Mouse (Mus musculus) heart, postnatal 0 days (tissue): Measurements from ENCODE around the gene Adgrg3. TPM values are rescaled to one million over a fixed set of nuclear protein-coding genes. Genes with fewer than 3 reads are reported as not detected.
A peak's percentile ranks its signal among the peaks of the same experiment; 100 is the strongest.

Experiments
- ATAC-seq: fragments of 200-750 bp; cut with Nextera tagmentation; 2 replicates; pipeline ENCODE4 v1.8.0; 2017; ENCODE audit warnings: low read depth, moderate number of reproducible peaks, moderate library complexity; ENCODE audit not compliant: insufficient read depth
- DNase-seq: peaks from one replicate; pipeline ENCODE4 v3.0.0-alpha.2; 2016; ENCODE audit warnings: low spot score
- H3K27ac ChIP-seq: fragments of 300-500 bp; sonication (generic); 2 replicates; pipeline ENCODE4 v1.5.1; 2014; ENCODE audit warnings: low read depth, mild to moderate bottlenecking
- H3K27me3 ChIP-seq: fragments of 300-500 bp; sonication (generic); 2 replicates; pipeline ENCODE4 v1.6.1; 2014; ENCODE audit warnings: low read length, mixed read lengths; ENCODE audit not compliant: control insufficient read depth, insufficient read depth
- H3K36me3 ChIP-seq: fragments of 300-500 bp; sonication (generic); replicated peaks from 2 replicates; pipeline ENCODE4 v1.6.1; 2014; ENCODE audit warnings: low read length, mixed read lengths; ENCODE audit not compliant: control insufficient read depth, insufficient read depth
- H3K4me1 ChIP-seq: fragments of 300-500 bp; sonication (generic); 2 replicates; pipeline ENCODE4 v1.6.1; 2014; ENCODE audit warnings: antibody characterized with exemption; ENCODE audit not compliant: control insufficient read depth, insufficient read depth
- H3K4me2 ChIP-seq: fragments of 300-500 bp; sonication (generic); 2 replicates; pipeline ENCODE4 v1.6.1; 2014; ENCODE audit warnings: low read depth, mild to moderate bottlenecking, low read length, moderate library complexity
- H3K4me3 ChIP-seq: fragments of 300-500 bp; sonication (generic); 2 replicates; pipeline ENCODE4 v1.5.1; 2014; ENCODE audit warnings: low read depth, low read length
- H3K9ac ChIP-seq: fragments of 300-500 bp; sonication (generic); replicated peaks from 2 replicates; pipeline ENCODE4 v1.6.1; 2014; ENCODE audit warnings: low read depth, low read length, mixed read lengths
- H3K9me3 ChIP-seq: fragments of 300-500 bp; sonication (generic); replicated peaks from 2 replicates; pipeline ENCODE4 v1.6.1; 2016; ENCODE audit warnings: low read length; ENCODE audit not compliant: control insufficient read depth
- CTCF ChIP-seq: IDR thresholded peaks from 2 replicates; pipeline ENCODE4 v1.5.1; 2016; ENCODE audit warnings: antibody characterized with exemption, control low read depth, low read depth
- EP300 ChIP-seq: IDR thresholded peaks from 2 replicates; pipeline ENCODE4 v1.6.1; 2016; ENCODE audit warnings: antibody characterized with exemption, low read depth
- WGBS: fragments of 180-500 bp; shearing (Covaris S2); extraction: QIAGEN DNeasy Blood & Tissue Kit; methylation state at CpG from one replicate; pipeline ENCODE4 v1.1.7; 2014; 5-methylcytosine and 5-hydroxymethylcytosine counted together
- polyA plus RNA-seq: library from polyadenylated mRNA; unstranded; fragments of >200 nt; fragmentation: Nextera tagmentation; extraction: Ambion mirVana; gene quantifications from 2 replicates; pipeline ENCODE4 v1.2.1, GENCODE M21; 2015
- total RNA-seq: library from RNA; depleted of rRNA; stranded (reverse); fragments of >200 nt; gene quantifications from 2 replicates; pipeline ENCODE4 v1.2.3, GENCODE M21; 2014; ENCODE audit warnings: low replicate concordance

Gene Adgrg3
- total and polyA plus RNA-seq, 2 experiments from 2014 or later, result 2.7 to 4.4 TPM

DNA sequence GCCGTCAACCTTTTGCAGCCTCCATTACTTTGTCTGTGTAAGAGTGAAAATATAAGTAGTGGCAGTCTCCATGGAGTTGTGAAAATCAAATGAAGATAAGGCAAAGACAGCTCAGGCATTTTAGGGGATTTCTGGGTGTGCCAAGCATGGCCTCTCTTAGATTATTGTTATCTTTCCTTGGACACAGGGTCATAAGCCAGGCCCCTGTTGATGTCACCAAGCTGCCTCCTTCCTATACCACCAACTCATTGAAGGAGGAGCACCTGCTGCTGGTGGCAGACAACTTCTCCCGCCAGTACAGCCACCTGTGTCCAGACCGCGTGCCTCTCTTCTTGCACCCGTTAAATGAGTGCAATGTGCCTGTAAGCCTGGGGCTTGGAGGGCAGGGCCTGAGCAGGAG, 38.9 kb downstream of the Adgrg3 start:
- TF ChIP-seq EP300, result no peak
- no peak for TF ChIP-seq CTCF
- Histone ChIP-seq H3K4me3 (no peak overlapping the region), H3K27ac (no peak overlapping the region), H3K4me1 (no peaks in the 10 kb centered on the region), H3K4me2 (no peak overlapping the region), H3K9ac (no peak overlapping the region), H3K27me3 (no peaks in the 10 kb centered on the region), H3K36me3 (no peaks in the 10 kb centered on the region), H3K9me3 (no peaks in the 10 kb centered on the region)
- 75% methylated on average over 5 of the region's 5 CpGs for WGBS
- DNase-seq (no peak), ATAC-seq (no peak)

GRCm38 (mm10) chr8:95058661-95059060, 41.2 kb downstream of the Adgrg3 start:
- H3K4me1 ChIP-seq, result no peaks in the 10 kb centered on the region
- no peak overlapping the region for H3K4me2 ChIP-seq
- ATAC-seq (no peak), DNase-seq (no peak)
- no peaks in the 10 kb centered on the region for H3K27me3 ChIP-seq
- H3K9me3 ChIP-seq, result no peaks in the 10 kb centered on the region
- H3K27ac ChIP-seq, result no peak overlapping the region
- WGBS, result 71% methylated on average over 6 of the region's 6 CpGs
- TF ChIP-seq CTCF (no peak), EP300 (no peak)
- H3K9ac ChIP-seq, result no peak overlapping the region
- no peak overlapping the region for H3K4me3 ChIP-seq
- H3K36me3 ChIP-seq, result no peaks in the 10 kb centered on the region

DNA sequence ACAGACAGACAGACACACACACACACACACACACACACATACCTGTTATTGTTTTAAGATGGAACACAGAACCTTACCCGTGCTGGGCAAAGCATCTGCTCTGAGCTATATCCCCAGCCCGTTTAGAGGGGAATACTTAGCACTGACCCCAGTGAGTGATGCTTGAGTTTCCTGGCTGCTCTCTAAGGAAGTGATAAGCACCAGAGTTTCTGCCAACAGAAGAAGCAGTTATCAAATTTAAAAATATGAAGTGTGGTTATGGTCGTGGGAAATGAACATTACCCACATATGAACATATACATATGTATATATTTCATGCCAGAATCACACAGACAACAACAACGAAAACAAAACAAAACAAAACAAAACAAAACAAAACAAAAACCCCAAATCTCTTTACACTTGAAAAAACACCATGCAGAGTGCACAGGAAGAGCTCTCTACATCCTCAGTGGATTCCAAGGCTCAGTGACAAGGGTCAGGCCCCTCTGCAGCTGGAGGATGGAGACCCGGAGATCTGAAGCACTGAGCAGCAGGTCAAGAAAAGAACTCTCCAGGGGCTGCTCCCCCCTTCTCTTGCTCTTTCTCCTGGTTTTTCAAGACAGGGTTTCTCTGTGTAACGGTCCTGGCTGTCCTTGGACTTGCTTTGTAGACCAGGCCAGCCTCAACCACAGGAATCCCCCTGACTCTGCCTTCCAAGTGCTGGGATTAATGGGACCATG, 42.5 kb downstream of the Adgrg3 start:
- Histone ChIP-seq H3K4me1 (no peaks in the 10 kb centered on the region), H3K4me2 (no peak overlapping the region), H3K36me3 (no peaks in the 10 kb centered on the region), H3K27ac (no peak overlapping the region), H3K27me3 (no peaks in the 10 kb centered on the region), H3K9me3 (no peaks in the 10 kb centered on the region), H3K4me3 (no peak overlapping the region), H3K9ac (no peak overlapping the region)
- 32% methylated on average over 6 of the region's 6 CpGs for WGBS
- TF ChIP-seq CTCF (no peak), EP300 (no peak)
- DNase-seq, result no peak
- ATAC-seq, result no peak

DNA sequence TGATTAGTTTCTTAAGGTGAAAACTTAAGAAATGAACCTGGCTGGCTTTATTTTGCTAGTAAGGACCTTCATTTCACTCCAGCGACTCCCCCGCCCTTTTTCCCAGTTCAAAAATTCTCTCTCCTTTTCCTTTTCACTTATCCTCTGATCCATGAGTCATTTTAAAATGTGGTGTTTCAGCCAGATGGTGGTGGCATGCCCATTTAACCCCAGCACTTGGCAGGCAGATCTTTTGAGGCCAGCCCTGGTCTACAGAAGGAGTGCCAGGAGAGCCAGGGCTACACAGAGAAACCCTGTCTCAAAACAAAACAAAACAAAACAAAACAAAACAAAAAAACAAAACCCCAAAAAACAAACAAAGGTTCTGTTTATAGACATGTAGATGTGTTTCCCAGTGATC, 47.0 kb downstream of the Adgrg3 start:
- WGBS, result 77% methylated on average over 2 of the region's 2 CpGs
- no peaks in the 10 kb centered on the region for H3K36me3 ChIP-seq
- no peak overlapping the region for H3K4me2 ChIP-seq
- H3K4me1 ChIP-seq, result no peaks in the 10 kb centered on the region
- H3K27me3 ChIP-seq, result no peaks in the 10 kb centered on the region
- no peaks in the 10 kb centered on the region for H3K9me3 ChIP-seq
- no peak for ATAC-seq
- no peak overlapping the region for H3K27ac ChIP-seq
- DNase-seq, result no peak
- TF ChIP-seq CTCF (no peak), EP300 (no peak)
- no peak overlapping the region for H3K9ac ChIP-seq
- H3K4me3 ChIP-seq, result no peak overlapping the region

GRCm38 (mm10) chr8:95067582-95067981, 50.1 kb downstream of the Adgrg3 start:
- no peak overlapping the region for H3K4me2 ChIP-seq
- DNase-seq (peak; percentile 38), ATAC-seq (no peak)
- H3K27me3 ChIP-seq, result no peaks in the 10 kb centered on the region
- H3K36me3 ChIP-seq, result no peaks in the 10 kb centered on the region
- WGBS, result 37% methylated on average over 3 of the region's 3 CpGs
- TF ChIP-seq EP300 (no peak), CTCF (peak; percentile 48)
- no peaks in the 10 kb centered on the region for H3K9me3 ChIP-seq
- no peaks in the 10 kb centered on the region for H3K4me1 ChIP-seq
- no peak overlapping the region for H3K4me3 ChIP-seq
- H3K9ac ChIP-seq, result no peak overlapping the region
- no peak overlapping the region for H3K27ac ChIP-seq

GRCm38 (mm10) chr8:95075504-95075903, 58.0 kb downstream of the Adgrg3 start:
- WGBS, result 69% methylated on average over 3 of the region's 3 CpGs
- no peak overlapping the region for H3K9ac ChIP-seq
- no peaks in the 10 kb centered on the region for H3K27me3 ChIP-seq

More at GRCm38 (mm10) chr8:95075504-95075903, 58.0 kb downstream of the Adgrg3 start:
- Histone ChIP-seq H3K9me3 (no peaks in the 10 kb centered on the region), H3K36me3 (no peaks in the 10 kb centered on the region), H3K4me2 (no peak overlapping the region), H3K4me3 (no peak overlapping the region), H3K4me1 (no peaks in the 10 kb centered on the region), H3K27ac (no peak overlapping the region)
- no peak for ATAC-seq
- no peak for DNase-seq
- TF ChIP-seq CTCF (no peak), EP300 (no peak)
